Mouse (Mus musculus) gastrocnemius, adult 8-10 months (tissue): ENCODE results near the gene Slc12a4. TPM values are rescaled to one million over a fixed set of nuclear protein-coding genes. Genes with fewer than 3 reads are reported as not detected.

Source experiments
- DNase-seq, 2 experiments: peaks; one replicate each; pipeline ENCODE4 v3.0.0; 2022; ENCODE audit warnings: low spot score in 2 of 2
- total RNA-seq, 4 experiments: library from RNA; stranded (reverse); gene quantifications; 2 replicates each; pipeline ENCODE4 v1.2.4; 2022

Slc12a4 gene
- total RNA-seq, 4 experiments from 2014 or later: 11.8 to 12.7 (median 12.0) TPM

- DNase-seq: no peak
These were observed 5.3 kb upstream of the Slc12a4 start for GRCm38 (mm10) chr8:105971019-105971720.

- no peak for DNase-seq
These were observed 3.5 kb upstream of the Slc12a4 start for GRCm38 (mm10) chr8:105969367-105969766.

GRCm38 (mm10) chr8:105966692-105967311 is 905 bp upstream of the Slc12a4 start:
- DNase-seq: no peak

GRCm38 (mm10) chr8:105965266-105965904 is 512 bp downstream of the Slc12a4 start:
- DNase-seq: peak; percentile 39 to 40

- no peak for DNase-seq
These were observed 1.2 kb downstream of the Slc12a4 start for GRCm38 (mm10) chr8:105964506-105965265.

GRCm38 (mm10) chr8:105961536-105961935 is 4.4 kb downstream of the Slc12a4 start:
- DNase-seq: no peak

GRCm38 (mm10) chr8:105961101-105961500 is 4.8 kb downstream of the Slc12a4 start:
- DNase-seq: no peak

- peak; percentile 87 to 96 for DNase-seq
These were observed 6.5 kb downstream of the Slc12a4 start for GRCm38 (mm10) chr8:105959350-105959749.

GRCm38 (mm10) chr8:105957813-105958212 is 8.1 kb downstream of the Slc12a4 start:
- DNase-seq: peak in 1 of 2 experiments; percentile 41

- no peak for DNase-seq
These were observed 9.3 kb downstream of the Slc12a4 start for GRCm38 (mm10) chr8:105956556-105956955.

GRCm38 (mm10) chr8:105951057-105951659 is 14.7 kb downstream of the Slc12a4 start:
- no peak for DNase-seq

GRCm38 (mm10) chr8:105949350-105949749 is 16.5 kb downstream of the Slc12a4 start:
- DNase-seq: no peak

- no peak for DNase-seq
These were observed 22.6 kb downstream of the Slc12a4 start, which contains the start of gene Lcat for GRCm38 (mm10) chr8:105943321-105943739. Lcat (minus strand) TSS chr8:105943382.

GRCm38 (mm10) chr8:105942542-105942941 is 23.4 kb downstream of the Slc12a4 start:
- DNase-seq: no peak

- no peak for DNase-seq
These were observed 23.9 kb downstream of the Slc12a4 start for GRCm38 (mm10) chr8:105942026-105942425.

GRCm38 (mm10) chr8:105938306-105938669 is 27.6 kb downstream of the Slc12a4 start, which contains the start of gene Psmb10:
Psmb10 (minus strand) TSS chr8:105938444.
- no peak for DNase-seq

GRCm38 (mm10) chr8:105937496-105938305 is 28.2 kb downstream of the Slc12a4 start:
- DNase-seq: no peak

- DNase-seq: peak; percentile 79 to 85
These were observed 28.9 kb downstream of the Slc12a4 start for GRCm38 (mm10) chr8:105936866-105937475.

- no peak for DNase-seq
These were observed 29.9 kb downstream of the Slc12a4 start for GRCm38 (mm10) chr8:105935863-105936603.
